Mouse (Mus musculus): ENCODE results near the gene Ssu72.

DNA sequence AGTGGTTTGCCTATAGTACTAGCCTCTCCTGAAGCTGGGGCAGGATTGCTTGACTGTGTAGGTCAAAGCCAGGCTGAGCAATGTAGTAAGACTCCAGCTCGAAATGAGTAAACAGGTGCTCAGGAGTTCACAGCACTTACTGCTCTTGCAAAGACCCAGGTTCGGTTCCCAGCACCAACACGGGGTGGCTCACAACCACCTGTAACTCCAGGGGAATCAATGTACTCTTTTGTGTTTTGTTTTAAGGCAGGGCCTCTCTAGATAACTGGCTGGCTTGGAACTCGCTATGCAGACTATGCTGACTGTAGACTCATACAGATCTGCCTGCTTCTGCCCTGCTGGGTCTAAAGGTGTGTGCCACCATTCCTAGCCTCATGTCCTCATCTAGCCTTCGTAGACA lies 38.1 kb downstream of the Ssu72 start:
- no peak for TF ChIP-seq GATA1 (IDR thresholded peaks at IDR 0.05; ENCODE audit: borderline replicate concordance, low read length)
- no peak for TF ChIP-seq FLI1 (IDR thresholded peaks at IDR 0.05; ENCODE audit: low read length)
